In genomic region chr2:158555812-158556211, GRCm38 (mm10) we compare ENCODE assay signal across 8 mouse cellular contexts. TPM values are rescaled to one million over a fixed set of nuclear protein-coding genes. Genes with fewer than 3 reads are reported as not detected.
DNase-seq lines count a peak whose midpoint lies in the region; ATAC-seq lines count a peak whose summit lies in the region.

No protein-coding gene starts in this region.

- no peak overlapping the region for H3K9ac ChIP-seq in heart, embryonic 16.5 days (ENCODE audit: low read length)
- H3K9ac ChIP-seq in hindbrain, embryonic 16.5 days (ENCODE audit: low read depth, low read length), result peak overlapping the region; percentile 36; the same call in 1 of the 2 replicates
- H3K9ac ChIP-seq in midbrain, embryonic 13.5 days (replicated peaks), result no peak overlapping the region; the same call in 1 of the 2 replicates

- WGBS in heart, embryonic 16.5 days, result under 1% methylated on average over 8 of the region's 8 CpGs
- under 1% methylated on average over 8 of the region's 8 CpGs for WGBS in embryonic facial prominence, embryonic 10.5 days
- 1% methylated on average over 8 of the region's 8 CpGs for WGBS in hindbrain, embryonic 16.5 days
- 0% methylated on average over 8 of the region's 8 CpGs for WGBS in midbrain, embryonic 13.5 days

- intact Hi-C loops in left cerebral cortex, postnatal 10 days (cut with DNase I), result no loop called here

- H3K4me2 ChIP-seq in heart, embryonic 16.5 days (ENCODE audit: low read depth, low read length), result peak overlapping the region; percentile 50
- peak overlapping the region; percentile 61 for H3K4me2 ChIP-seq in hindbrain, embryonic 16.5 days (ENCODE audit: low read length)
- H3K4me2 ChIP-seq in midbrain, embryonic 13.5 days (replicated peaks), result peak overlapping the region; percentile 54

- H3K27me3 ChIP-seq in heart, embryonic 16.5 days (ENCODE audit: control insufficient read depth, insufficient read depth, low read length), result peaks cover 34% of the 10 kb centered on the region
- peaks cover 67% of the 10 kb centered on the region for H3K27me3 ChIP-seq in embryonic facial prominence, embryonic 10.5 days (replicated peaks; ENCODE audit: low read depth, poor library complexity, severe bottlenecking)
- H3K27me3 ChIP-seq in hindbrain, embryonic 16.5 days (replicated peaks; ENCODE audit: control insufficient read depth, insufficient read depth, low read length), result peaks cover 4% of the 10 kb centered on the region; the same call in 1 of the 2 replicates
- H3K27me3 ChIP-seq in midbrain, embryonic 13.5 days, result peaks cover 38% of the 10 kb centered on the region

- DNase-seq in heart, adult 8-10 months (ENCODE audit: low spot score), result no peak
- DNase-seq in embryonic facial prominence, embryonic 10.5 days (ENCODE audit: low spot score), result no peak
- DNase-seq in left cerebral cortex, postnatal 10 days (ENCODE audit: extremely low spot score in 1 of 2, low spot score in 2 of 2), result no peak
- DNase-seq in gastrocnemius, postnatal 4 days (ENCODE audit: low spot score in 2 of 2), result no peak

- H3K4me3 ChIP-seq in heart, embryonic 16.5 days (ENCODE audit: low read length), result peak overlapping the region; percentile 29
- peak overlapping the region; percentile 43 for H3K4me3 ChIP-seq in embryonic facial prominence, embryonic 10.5 days
- peak overlapping the region; percentile 35 for H3K4me3 ChIP-seq in hindbrain, embryonic 16.5 days (ENCODE audit: low read length)
- H3K4me3 ChIP-seq in midbrain, embryonic 13.5 days (replicated peaks), result peak overlapping the region; percentile 28

- no peaks in the 10 kb centered on the region for H3K36me3 ChIP-seq in heart, embryonic 16.5 days (ENCODE audit: control insufficient read depth, insufficient read depth)
- H3K36me3 ChIP-seq in embryonic facial prominence, embryonic 10.5 days (replicated peaks), result no peaks in the 10 kb centered on the region
- no peaks in the 10 kb centered on the region for H3K36me3 ChIP-seq in hindbrain, embryonic 16.5 days (ENCODE audit: control insufficient read depth, insufficient read depth, low read length)
- no peaks in the 10 kb centered on the region for H3K36me3 ChIP-seq in midbrain, embryonic 13.5 days

- ATAC-seq in heart, embryonic 16.5 days (replicated peaks; ENCODE audit: extremely low read depth, insufficient read depth, low FRiP score), result no peak
- ATAC-seq in hindbrain, embryonic 16.5 days, result peak; percentile 19; the same call in 1 of the 2 replicates
- peak; percentile 11 for ATAC-seq in midbrain, embryonic 13.5 days
- no peak for ATAC-seq in monocyte, adult 5-6 weeks (replicated peaks; ENCODE audit: insufficient number of reproducible peaks, low FRiP score, low TSS enrichment, poor library complexity, severe bottlenecking)

- H3K4me1 ChIP-seq in heart, embryonic 16.5 days (ENCODE audit: control insufficient read depth, insufficient read depth, low read length), result 0 out of 2 replicates have a peak, but pooled peaks cover 2% of the 10 kb centered on the region
- peaks cover 28% of the 10 kb centered on the region for H3K4me1 ChIP-seq in embryonic facial prominence, embryonic 10.5 days
- peaks cover 15% of the 10 kb centered on the region for H3K4me1 ChIP-seq in hindbrain, embryonic 16.5 days (ENCODE audit: control insufficient read depth, insufficient read depth, low read depth, low read length)
- H3K4me1 ChIP-seq in midbrain, embryonic 13.5 days (replicated peaks), result peaks cover 48% of the 10 kb centered on the region

- H3K9me3 ChIP-seq in heart, embryonic 16.5 days (replicated peaks; ENCODE audit: control insufficient read depth, low read length), result no peaks in the 10 kb centered on the region
- no peaks in the 10 kb centered on the region for H3K9me3 ChIP-seq in embryonic facial prominence, embryonic 10.5 days
- no peaks in the 10 kb centered on the region for H3K9me3 ChIP-seq in hindbrain, embryonic 16.5 days (ENCODE audit: control insufficient read depth, low read length)
- H3K9me3 ChIP-seq in midbrain, embryonic 13.5 days, result no peaks in the 10 kb centered on the region

- no peak overlapping the region for H3K27ac ChIP-seq in heart, embryonic 16.5 days (ENCODE audit: low read length)
- H3K27ac ChIP-seq in embryonic facial prominence, embryonic 10.5 days (replicated peaks), result no peak overlapping the region; the same call in 1 of the 2 replicates
- H3K27ac ChIP-seq in hindbrain, embryonic 16.5 days (ENCODE audit: low read depth, low read length), result peak overlapping the region; percentile 46
- H3K27ac ChIP-seq in midbrain, embryonic 13.5 days, result peak overlapping the region; percentile 52

RNA-seq across cellular contexts. Expression of gene Arhgap40, which starts 43.2 kb away (rescaled TPM):
- not detected in 2 replicates for polyA plus RNA-seq in heart, embryonic 16.5 days (2015; fragmentation: Nextera tagmentation; extraction: Ambion mirVana)
- not detected for total RNA-seq in heart, adult 8-10 months (2022)
- polyA plus RNA-seq in embryonic facial prominence, embryonic 10.5 days (2016; fragmentation: Nextera tagmentation; extraction: Ambion mirVana), result 0.21 and 0.25 TPM in 2 replicates
- 0.69 and 1.1 TPM in 2 replicates for polyA plus RNA-seq in hindbrain, embryonic 16.5 days (2015; fragmentation: Nextera tagmentation; extraction: Ambion mirVana)
- 0.58 and 0.67 TPM in 2 replicates for polyA plus RNA-seq in midbrain, embryonic 13.5 days (2015; fragmentation: Nextera tagmentation; extraction: Ambion mirVana)
- not detected in 3 replicates for total RNA-seq in monocyte, adult 5-6 weeks (2017)
- total RNA-seq in left cerebral cortex, postnatal 10 days (2021), result not detected
- total RNA-seq in gastrocnemius, postnatal 4 days (2021), result not detected

RNA-seq across cellular contexts. Expression of gene Adig, which starts 53.4 kb away (rescaled TPM):
- not detected in 2 replicates for polyA plus RNA-seq in heart, embryonic 16.5 days (2015; fragmentation: Nextera tagmentation; extraction: Ambion mirVana)
- total RNA-seq in heart, adult 8-10 months (2022), result 10 to 100 TPM in 1 of 4 experiments, 1 to 10 TPM in 3; 3.6 to 11.6 (median 6.1) TPM
- not detected in 2 replicates for polyA plus RNA-seq in embryonic facial prominence, embryonic 10.5 days (2016; fragmentation: Nextera tagmentation; extraction: Ambion mirVana)
- polyA plus RNA-seq in hindbrain, embryonic 16.5 days (2015; fragmentation: Nextera tagmentation; extraction: Ambion mirVana), result not detected in 2 replicates
- not detected in 2 replicates for polyA plus RNA-seq in midbrain, embryonic 13.5 days (2015; fragmentation: Nextera tagmentation; extraction: Ambion mirVana)
- total RNA-seq in monocyte, adult 5-6 weeks (2017), result not detected in 3 replicates
- not detected for total RNA-seq in left cerebral cortex, postnatal 10 days (2021)
- total RNA-seq in gastrocnemius, postnatal 4 days (2021), result 1 to 10 TPM; 6.8 to 7.6 TPM

RNA-seq across cellular contexts. Expression of gene Slc32a1, which starts 54.8 kb away (rescaled TPM):
- not detected in 2 replicates for polyA plus RNA-seq in heart, embryonic 16.5 days (2015; fragmentation: Nextera tagmentation; extraction: Ambion mirVana)
- not detected for total RNA-seq in heart, adult 8-10 months (2022)
- 0.05 and 0.15 TPM in 2 replicates for polyA plus RNA-seq in embryonic facial prominence, embryonic 10.5 days (2016; fragmentation: Nextera tagmentation; extraction: Ambion mirVana)
- 10.4 and 15.0 TPM in 2 replicates for polyA plus RNA-seq in hindbrain, embryonic 16.5 days (2015; fragmentation: Nextera tagmentation; extraction: Ambion mirVana)
- polyA plus RNA-seq in midbrain, embryonic 13.5 days (2015; fragmentation: Nextera tagmentation; extraction: Ambion mirVana), result 6.5 and 8.3 TPM in 2 replicates
- not detected in 3 replicates for total RNA-seq in monocyte, adult 5-6 weeks (2017)
- 10 to 100 TPM; 80.8 to 96.0 TPM for total RNA-seq in left cerebral cortex, postnatal 10 days (2021)
- total RNA-seq in gastrocnemius, postnatal 4 days (2021), result not detected

Comparison
In these comparisons a context has a peak if more than half of its experiments do, and no peak if none do; other contexts are left out.
1. ATAC-seq: peak in hindbrain, embryonic 16.5 days (single experiment) and midbrain, embryonic 13.5 days (single experiment); none in heart, embryonic 16.5 days (single experiment) and monocyte, adult 5-6 weeks (single experiment).
2. H3K27ac ChIP-seq: peak in hindbrain, embryonic 16.5 days (single experiment) and midbrain, embryonic 13.5 days (single experiment); none in heart, embryonic 16.5 days (single experiment) and embryonic facial prominence, embryonic 10.5 days (single experiment).
3. RNA of gene Slc32a1, which starts 54.8 kb away (total RNA-seq): 80.8 to 96.0 TPM in left cerebral cortex, postnatal 10 days; not detected in gastrocnemius, postnatal 4 days, not detected in heart, adult 8-10 months and not detected in monocyte, adult 5-6 weeks; every median in the first group is over 10 times any median in the second.
4. Peak in every context shown above with its lines, with median percentiles within 50 percentile points of each other: H3K4me2 ChIP-seq and H3K4me3 ChIP-seq.